Mouse (Mus musculus): ENCODE results near the gene Ppp1r1b. TPM values are rescaled to one million over a fixed set of nuclear protein-coding genes. Genes with fewer than 3 reads are reported as not detected.

Ppp1r1b gene
- not detected in 2 replicates for polyA plus RNA-seq (2011; ENCODE audit: insufficient read depth, insufficient read length, low replicate concordance, missing spikeins)

GRCm38 (mm10) chr11:98348083-98348961, at the start of gene Ppp1r1b:
Gene Ppp1r1b, plus strand, starts transcription at chr11:98348404.
- TF ChIP-seq POLR2A (IDR thresholded peaks at IDR 0.05; ENCODE audit: borderline replicate concordance, control insufficient read depth, low read depth, low read length) (no peak), CTCF (IDR thresholded peaks at IDR 0.05; ENCODE audit: control insufficient read depth, insufficient read depth, low read length) (no peak)

GRCm38 (mm10) chr11:98298484-98299205, 49.6 kb upstream of the Ppp1r1b start:
- no peak for TF ChIP-seq CTCF (IDR thresholded peaks at IDR 0.05; ENCODE audit: control insufficient read depth, insufficient read depth, low read length)
- TF ChIP-seq POLR2A (IDR thresholded peaks at IDR 0.05; ENCODE audit: borderline replicate concordance, control insufficient read depth, low read depth, low read length) = no peak
- H3K4me3 ChIP-seq (replicated peaks; ENCODE audit: control insufficient read depth, low read depth, low read length) = no peak overlapping the region
- no peaks in the 10 kb centered on the region for H3K4me1 ChIP-seq (ENCODE audit: control insufficient read depth, insufficient read depth, low read length)
- H3K27ac ChIP-seq (ENCODE audit: control insufficient read depth, insufficient read depth, low read depth, low read length, poor library complexity) = no peak overlapping the region
- 24% methylated on average over 10 of the region's 10 CpGs for WGBS

More at GRCm38 (mm10) chr11:98348083-98348961, at the start of gene Ppp1r1b:
- WGBS = 3% methylated on average over 55 of the region's 55 CpGs
- H3K4me3 ChIP-seq (replicated peaks; ENCODE audit: control insufficient read depth, low read depth, low read length) = no peak within 1 kb of the TSS
- H3K4me1 ChIP-seq (ENCODE audit: control insufficient read depth, insufficient read depth, low read length) = no peaks in the 10 kb centered on the region
- H3K27ac ChIP-seq (ENCODE audit: control insufficient read depth, insufficient read depth, low read depth, low read length, poor library complexity) = no peak within 1 kb of the TSS

- WGBS = 2% methylated on average over 26 of the region's 26 CpGs
- Histone ChIP-seq H3K4me1 (ENCODE audit: control insufficient read depth, insufficient read depth, low read length) (no peaks in the 10 kb centered on the region), H3K4me3 (replicated peaks; ENCODE audit: control insufficient read depth, low read depth, low read length) (no peak overlapping the region), H3K27ac (ENCODE audit: control insufficient read depth, insufficient read depth, low read depth, low read length, poor library complexity) (no peak overlapping the region)
- TF ChIP-seq POLR2A (IDR thresholded peaks at IDR 0.05; ENCODE audit: borderline replicate concordance, control insufficient read depth, low read depth, low read length) = no peak
- TF ChIP-seq CTCF (IDR thresholded peaks at IDR 0.05; ENCODE audit: control insufficient read depth, insufficient read depth, low read length) = no peak
Measured at GRCm38 (mm10) chr11:98313790-98314323, 34.3 kb upstream of the Ppp1r1b start.

- no peak for TF ChIP-seq POLR2A (IDR thresholded peaks at IDR 0.05; ENCODE audit: borderline replicate concordance, control insufficient read depth, low read depth, low read length)
- no peak for TF ChIP-seq CTCF (IDR thresholded peaks at IDR 0.05; ENCODE audit: control insufficient read depth, insufficient read depth, low read length)
- Histone ChIP-seq H3K4me1 (ENCODE audit: control insufficient read depth, insufficient read depth, low read length) (no peaks in the 10 kb centered on the region), H3K27ac (ENCODE audit: control insufficient read depth, insufficient read depth, low read depth, low read length, poor library complexity) (no peak overlapping the region), H3K4me3 (replicated peaks; ENCODE audit: control insufficient read depth, low read depth, low read length) (no peak overlapping the region)
- WGBS = 8% methylated on average over 7 of the region's 7 CpGs
Measured at GRCm38 (mm10) chr11:98317479-98317878, 30.7 kb upstream of the Ppp1r1b start.

- no peaks in the 10 kb centered on the region for H3K4me1 ChIP-seq (ENCODE audit: control insufficient read depth, insufficient read depth, low read length)
- no peak for TF ChIP-seq POLR2A (IDR thresholded peaks at IDR 0.05; ENCODE audit: borderline replicate concordance, control insufficient read depth, low read depth, low read length)
- no peak for TF ChIP-seq CTCF (IDR thresholded peaks at IDR 0.05; ENCODE audit: control insufficient read depth, insufficient read depth, low read length)
- H3K27ac ChIP-seq (ENCODE audit: control insufficient read depth, insufficient read depth, low read depth, low read length, poor library complexity) = no peak overlapping the region
- WGBS = 4% methylated on average over 14 of the region's 14 CpGs
- no peak overlapping the region for H3K4me3 ChIP-seq (replicated peaks; ENCODE audit: control insufficient read depth, low read depth, low read length)
Measured at GRCm38 (mm10) chr11:98318421-98319116, 29.6 kb upstream of the Ppp1r1b start.

- no peak overlapping the region for H3K4me3 ChIP-seq (replicated peaks; ENCODE audit: control insufficient read depth, low read depth, low read length)
- H3K4me1 ChIP-seq (ENCODE audit: control insufficient read depth, insufficient read depth, low read length) = no peaks in the 10 kb centered on the region
- 4% methylated on average over 15 of the region's 15 CpGs for WGBS
- no peak overlapping the region for H3K27ac ChIP-seq (ENCODE audit: control insufficient read depth, insufficient read depth, low read depth, low read length, poor library complexity)
- TF ChIP-seq CTCF (IDR thresholded peaks at IDR 0.05; ENCODE audit: control insufficient read depth, insufficient read depth, low read length) (no peak), POLR2A (IDR thresholded peaks at IDR 0.05; ENCODE audit: borderline replicate concordance, control insufficient read depth, low read depth, low read length) (no peak)
Measured at GRCm38 (mm10) chr11:98319120-98319519, 29.1 kb upstream of the Ppp1r1b start.

- Histone ChIP-seq H3K4me3 (replicated peaks; ENCODE audit: control insufficient read depth, low read depth, low read length) (no peak overlapping the region), H3K27ac (ENCODE audit: control insufficient read depth, insufficient read depth, low read depth, low read length, poor library complexity) (no peak overlapping the region), H3K4me1 (ENCODE audit: control insufficient read depth, insufficient read depth, low read length) (no peaks in the 10 kb centered on the region)
- WGBS = 11% methylated on average over 4 of the region's 4 CpGs
- TF ChIP-seq CTCF (IDR thresholded peaks at IDR 0.05; ENCODE audit: control insufficient read depth, insufficient read depth, low read length) = no peak
- TF ChIP-seq POLR2A (IDR thresholded peaks at IDR 0.05; ENCODE audit: borderline replicate concordance, control insufficient read depth, low read depth, low read length) = no peak
Measured at GRCm38 (mm10) chr11:98319544-98319943, 28.7 kb upstream of the Ppp1r1b start.

All from bone marrow, adult 2 months (tissue).